Mouse (Mus musculus) right cerebral cortex, postnatal 36 days (tissue): ENCODE data around the gene Clpb.
"Not testable (repeated sequence)": the region's sequence is repeated elsewhere in the genome, so short reads cannot be mapped to it uniquely, and the experiment has no call there.

Experiments
- DNase-seq, 2 experiments: peaks; one replicate each; pipeline ENCODE4 v3.0.0; 2022; ENCODE audit warnings: low spot score in 2 of 2, mixed read lengths in 1 of 2

The Clpb gene

DNA sequence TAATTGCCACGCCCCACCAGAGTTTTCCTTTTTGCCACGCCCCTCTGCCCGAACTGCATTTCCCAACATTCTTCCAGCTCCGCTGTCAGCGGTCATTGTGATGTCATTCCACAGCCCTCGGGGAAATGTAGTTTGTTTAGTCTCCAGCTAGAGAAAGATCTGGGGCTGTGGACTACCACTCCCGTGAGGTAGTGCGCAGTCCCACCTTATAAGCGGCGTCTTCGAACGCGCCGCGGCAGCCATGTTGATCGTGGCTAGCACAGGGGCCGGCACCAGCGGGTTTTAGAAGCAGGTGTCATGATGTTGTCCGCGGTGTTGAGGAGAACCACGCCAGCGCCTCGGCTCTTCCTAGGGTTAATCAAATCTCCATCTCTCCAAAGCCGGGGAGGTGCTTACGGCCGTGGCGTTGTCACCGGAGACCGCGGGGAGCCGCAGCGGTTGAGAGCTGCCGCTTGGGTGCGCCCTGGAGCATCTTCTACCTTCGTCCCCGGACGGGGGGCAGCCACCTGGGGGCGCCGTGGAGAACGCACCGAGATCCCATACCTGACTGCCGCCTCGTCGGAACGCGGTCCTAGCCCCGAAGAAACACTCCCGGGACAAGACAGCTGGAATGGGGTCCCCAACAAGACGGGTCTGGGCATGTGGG lies at the start of gene Clpb:
Gene Clpb, plus strand, starts transcription at position 120 of the 646 bp plus-strand sequence.
- peak; percentile 93 to 97 for DNase-seq

DNA sequence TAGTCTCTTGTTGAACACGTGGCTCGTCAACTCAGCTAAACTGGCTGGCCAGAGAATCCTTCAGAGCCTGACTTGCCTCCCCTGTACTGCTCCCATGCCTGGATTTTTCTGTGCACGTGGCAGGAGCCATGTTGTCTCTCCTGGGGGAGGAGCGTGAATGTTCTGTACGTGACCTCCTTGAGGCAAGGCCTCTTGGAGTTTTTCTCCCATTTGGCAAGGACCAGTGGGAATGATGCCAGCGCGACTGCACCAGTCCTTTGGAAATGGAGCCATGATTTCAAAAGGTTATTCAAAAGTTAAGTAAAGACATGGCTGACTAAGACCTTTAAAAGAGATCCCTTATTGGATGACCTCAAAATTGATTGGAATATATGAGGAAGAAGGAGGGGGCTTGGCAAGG lies 48.0 kb upstream of the Clpb start:
- no peak for DNase-seq

DNA sequence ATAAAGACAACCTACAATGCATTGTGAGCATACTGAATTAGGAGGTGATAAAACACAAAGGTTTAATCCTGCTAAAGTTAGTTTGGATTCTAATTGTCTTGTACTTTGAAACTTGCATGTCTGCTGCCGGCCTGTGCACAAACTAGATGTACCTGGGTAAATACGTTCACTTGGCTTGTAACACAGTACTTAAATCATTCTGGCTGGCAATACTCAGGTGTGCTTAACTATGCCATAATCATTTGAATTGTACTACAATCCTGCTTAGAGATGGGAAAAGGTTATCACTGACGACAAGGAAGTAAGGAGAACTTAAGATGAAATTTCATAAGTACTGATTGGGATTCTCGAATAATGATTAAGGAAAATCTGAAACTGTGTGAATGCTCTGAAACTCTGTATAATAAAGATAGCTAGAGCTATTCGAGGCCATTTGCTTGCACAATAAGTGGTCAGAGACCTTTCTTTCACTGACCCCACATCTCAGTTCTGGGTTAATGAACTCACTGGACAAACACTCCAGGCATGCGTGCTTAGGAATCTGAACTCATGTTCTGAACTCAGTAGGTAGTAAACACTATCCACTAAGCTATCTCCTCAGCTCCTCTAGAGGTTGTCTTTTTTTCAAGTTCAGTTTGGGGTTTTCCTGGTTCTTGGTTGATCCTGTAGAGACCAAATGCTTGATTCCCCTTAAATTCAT lies 47.1 kb upstream of the Clpb start:
- DNase-seq: no peak

DNA sequence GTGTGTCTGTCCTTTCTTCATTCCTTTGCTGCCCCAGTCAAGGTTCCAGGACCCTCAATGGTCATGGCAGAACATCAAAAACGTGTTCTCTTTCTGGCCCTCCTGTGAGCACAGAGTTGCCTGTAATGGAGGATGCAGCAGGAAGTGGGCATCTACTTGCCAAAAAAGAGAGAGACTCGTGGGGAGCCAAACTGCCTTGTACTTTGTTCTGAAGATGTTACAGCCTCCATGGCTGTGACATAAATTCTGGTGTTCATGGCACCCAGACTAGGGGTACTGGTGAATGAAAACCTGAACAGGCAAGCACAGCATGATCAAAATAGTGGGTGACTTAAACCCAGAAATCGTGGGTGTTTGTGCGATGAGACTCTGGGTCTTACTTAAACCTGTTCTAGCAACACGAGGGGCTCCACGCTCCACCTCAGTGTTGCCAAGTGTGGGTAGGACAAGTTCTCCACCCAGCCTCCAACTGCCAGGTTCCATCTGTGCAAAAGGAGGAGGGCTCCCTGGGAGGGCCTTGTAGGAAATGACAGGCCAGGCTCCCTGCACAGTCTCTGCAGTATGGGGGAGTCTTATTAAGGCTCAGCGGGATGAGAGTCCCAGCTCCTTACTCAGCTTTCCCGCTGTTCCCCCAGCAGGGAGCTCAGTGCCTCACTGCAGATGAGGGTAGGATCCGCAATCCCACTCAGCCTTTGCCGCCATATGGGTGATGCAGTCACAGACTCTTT lies 45.8 kb upstream of the Clpb start:
- peak; percentile 75 to 84 for DNase-seq

DNA sequence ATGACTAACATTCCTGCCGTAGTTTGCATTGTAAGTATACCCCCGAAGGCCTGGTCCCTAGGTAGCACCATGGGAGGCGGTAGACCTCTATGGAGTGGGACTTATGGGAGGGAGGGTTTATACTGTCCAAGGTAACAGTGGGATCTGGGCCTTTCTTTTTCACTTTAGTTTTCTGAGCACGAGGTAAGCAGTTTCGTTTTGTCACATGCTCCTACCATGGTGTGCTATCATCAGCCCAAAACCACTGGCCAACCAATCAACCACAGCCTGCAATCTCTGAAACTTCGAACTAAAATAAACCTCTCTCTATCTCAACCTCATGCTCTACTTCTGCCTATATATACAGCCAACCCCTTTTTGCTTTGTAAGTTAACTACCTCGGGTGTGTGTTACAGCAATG lies 45.2 kb upstream of the Clpb start:
- DNase-seq: no peak

DNA sequence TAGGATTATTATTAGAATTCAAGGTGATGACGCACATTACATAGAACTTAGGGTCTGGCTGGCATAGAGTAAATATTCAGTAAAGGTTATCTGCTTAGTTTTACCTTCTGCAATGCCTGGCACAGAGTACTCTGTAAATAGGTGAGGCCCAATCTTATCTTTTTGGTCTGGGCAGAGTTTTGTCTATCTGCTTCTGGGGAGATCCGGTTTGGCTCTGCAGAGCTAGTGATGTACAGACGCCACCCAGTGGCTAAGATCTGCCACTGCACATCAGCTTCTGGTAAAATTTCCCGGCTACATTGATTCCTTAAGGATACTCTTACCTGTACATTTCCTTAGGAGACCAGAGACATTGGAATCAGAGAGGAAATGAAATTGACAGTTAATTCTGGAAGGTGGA lies 43.1 kb upstream of the Clpb start:
- peak; percentile 41 to 69 for DNase-seq

DNA sequence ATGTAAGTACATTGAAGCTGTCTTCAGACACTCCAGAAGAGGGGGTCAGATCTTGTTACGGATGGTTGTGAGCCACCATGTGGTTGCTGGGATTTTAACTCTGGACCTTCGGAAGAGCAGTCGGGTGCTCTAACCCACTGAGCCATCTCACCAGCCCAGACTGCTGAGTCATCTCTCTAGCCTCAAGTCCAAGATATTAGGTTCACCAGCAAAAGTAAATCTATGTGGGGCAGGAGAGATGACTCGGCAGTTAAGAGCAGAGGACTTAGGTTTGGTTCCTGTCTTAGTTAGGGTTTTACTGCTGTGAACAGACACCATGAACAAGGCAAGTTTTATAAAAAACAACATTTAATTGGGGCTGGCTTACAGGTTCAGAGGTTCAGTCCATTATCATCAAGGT lies 41.6 kb upstream of the Clpb start:
- DNase-seq: not testable (repeated sequence)

DNA sequence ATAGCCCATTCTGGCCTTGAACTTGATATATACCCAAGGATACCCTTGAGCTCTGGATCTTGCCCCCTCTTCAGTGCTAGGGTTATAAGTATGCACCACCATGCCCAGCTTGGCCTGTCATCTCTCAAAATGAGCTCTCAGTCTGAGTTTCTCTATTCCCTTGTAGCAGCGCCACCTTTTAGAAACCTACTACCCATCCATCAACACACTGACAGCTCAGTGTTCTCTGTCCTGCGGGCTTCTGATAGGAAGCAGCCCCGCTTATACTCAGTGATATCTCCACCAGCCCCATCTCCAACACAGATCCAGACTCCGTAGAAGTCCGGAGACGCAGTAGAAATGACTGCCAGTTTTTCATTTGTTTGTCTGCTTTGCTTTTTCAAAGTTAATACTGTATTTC lies 39.1 kb upstream of the Clpb start:
- no peak for DNase-seq

DNA sequence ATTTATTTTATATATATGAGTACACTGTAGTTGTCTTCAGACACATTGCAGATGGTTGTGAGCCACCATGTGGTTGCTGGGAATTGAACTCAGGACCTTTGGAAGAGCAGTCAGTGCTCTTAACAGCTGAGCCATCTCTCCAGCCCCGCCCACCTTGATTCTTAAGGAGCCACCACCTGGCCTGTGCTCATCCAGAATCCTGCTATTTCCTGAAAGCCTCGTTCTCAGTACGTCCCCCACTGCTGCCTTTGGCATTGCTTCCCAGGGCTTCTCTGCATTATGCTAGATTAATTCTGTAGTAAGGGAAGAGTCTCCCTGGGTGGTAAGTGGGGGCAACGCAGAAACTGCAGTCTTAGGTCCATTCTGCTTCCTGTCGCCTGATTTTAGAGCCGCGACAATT lies 36.3 kb upstream of the Clpb start:
- not testable (repeated sequence) for DNase-seq

DNA sequence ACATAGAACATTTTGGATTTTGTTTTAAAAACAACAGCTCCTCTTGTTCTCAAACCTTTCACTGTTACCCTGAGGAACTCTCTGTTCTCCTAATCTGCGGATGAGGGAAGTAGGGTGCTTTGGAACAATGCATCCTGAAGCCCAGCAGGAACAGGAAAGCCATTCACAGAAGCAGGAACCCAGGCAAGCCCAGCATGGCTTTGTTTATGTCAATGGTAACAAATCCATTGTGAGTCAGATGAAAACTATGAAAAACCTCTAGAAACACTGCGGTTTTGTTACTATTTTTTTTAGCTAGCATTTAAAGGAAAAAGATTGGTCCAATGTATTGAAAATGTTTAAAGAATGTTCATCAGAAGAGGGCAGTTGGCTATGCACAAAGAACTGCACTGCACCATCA lies 35.0 kb upstream of the Clpb start:
- DNase-seq: no peak

DNA sequence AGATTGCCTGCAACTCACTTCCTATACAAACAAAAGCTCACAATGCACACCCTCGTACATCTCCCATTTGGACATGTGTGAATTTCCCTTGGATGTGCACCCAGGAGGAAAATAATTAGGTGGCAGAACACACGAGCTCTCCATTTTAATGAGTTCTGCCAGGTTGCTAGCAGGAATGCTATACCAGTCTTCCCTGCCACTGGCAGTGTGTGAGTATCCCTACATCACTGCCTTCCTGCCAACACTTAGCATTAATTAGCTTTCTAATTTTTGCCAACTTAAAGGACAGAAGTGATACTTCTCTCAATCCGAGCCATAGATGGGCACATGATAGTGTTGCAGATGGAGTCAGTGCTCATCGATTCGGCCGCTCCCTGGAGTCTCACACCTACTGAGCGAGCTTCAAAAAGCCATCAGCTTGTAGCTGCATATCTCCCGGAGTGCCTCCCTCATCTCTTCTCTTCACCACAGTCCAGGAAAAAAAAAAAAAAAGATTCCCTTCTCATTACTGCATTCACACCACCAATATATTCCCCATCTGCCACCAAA lies 29.7 kb upstream of the Clpb start:
- no peak for DNase-seq

DNA sequence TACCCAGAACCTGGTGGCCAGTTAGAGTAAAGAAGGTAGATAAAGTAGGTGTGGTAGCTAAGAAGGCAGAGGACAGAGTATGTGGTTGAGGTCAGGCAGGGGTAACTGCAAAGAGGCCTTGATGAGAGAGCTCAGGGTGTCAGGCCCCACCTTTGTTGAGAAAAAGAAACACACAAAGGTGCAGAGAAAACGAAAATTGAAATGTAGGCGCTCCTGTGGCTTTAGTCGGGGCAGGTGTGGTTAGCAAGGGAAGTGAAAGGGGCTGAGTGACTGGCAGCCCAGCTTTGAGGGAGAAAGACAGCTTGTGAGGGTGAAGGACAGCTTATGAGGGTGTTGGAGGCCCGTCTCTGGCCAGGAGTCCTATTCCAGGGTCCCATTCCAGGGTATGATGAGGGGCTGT lies 28.9 kb upstream of the Clpb start:
- no peak for DNase-seq

DNA sequence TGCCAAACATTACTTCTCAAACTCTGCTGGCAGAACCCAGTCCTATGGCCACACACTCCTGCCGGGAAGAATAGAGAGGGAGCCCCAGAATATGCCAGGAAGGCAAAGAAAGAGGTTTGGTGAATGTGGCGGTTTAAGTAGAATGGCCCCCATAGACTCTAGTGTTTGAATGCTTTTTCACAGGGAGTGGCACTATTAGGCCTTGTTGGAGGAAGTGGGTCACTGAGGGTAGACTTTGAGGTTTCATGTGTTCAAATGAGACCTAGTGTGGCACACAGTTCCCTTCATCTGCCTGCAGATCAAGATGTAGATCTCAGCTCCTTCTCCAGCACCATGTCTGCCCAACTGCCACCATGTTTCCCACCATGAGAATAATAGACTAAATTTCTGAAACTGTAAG lies 27.4 kb upstream of the Clpb start:
- no peak for DNase-seq

DNA sequence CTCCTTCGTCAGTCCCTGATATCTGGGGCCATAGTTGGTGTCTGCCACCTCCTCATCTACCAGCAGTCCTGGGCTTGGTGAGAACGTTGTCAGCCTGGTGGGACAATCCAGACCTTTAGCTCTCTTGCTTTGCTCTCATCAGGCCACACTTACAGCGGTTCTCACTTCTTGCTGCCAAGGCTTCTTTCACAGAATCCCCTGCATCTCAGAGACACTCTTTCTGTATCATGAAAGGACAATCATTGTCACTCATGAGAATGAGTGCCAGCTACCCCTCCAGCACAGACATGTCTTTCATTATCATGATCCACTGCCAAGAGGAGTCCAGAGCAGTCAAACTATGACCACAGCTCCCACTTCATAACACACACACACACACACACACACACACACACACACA lies 19.6 kb upstream of the Clpb start:
- DNase-seq: no peak

DNA sequence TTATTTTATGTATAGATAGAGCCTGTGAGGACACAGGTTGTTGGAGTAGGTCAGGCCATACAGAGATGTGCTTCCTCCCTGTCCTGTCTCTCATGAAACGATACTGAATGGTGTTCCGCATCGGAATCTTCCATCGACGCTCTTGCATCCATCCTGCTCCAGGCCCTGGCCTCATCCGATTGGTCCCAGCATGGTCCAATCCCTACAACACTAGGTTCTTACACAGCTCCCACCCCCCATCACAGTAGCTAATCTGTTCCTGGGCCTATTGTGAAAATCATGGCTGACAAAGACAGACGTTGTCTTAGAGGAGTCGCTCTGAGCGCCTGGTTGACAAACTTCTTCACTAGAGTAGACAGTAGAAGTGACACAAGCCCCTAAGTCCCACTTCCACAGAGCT lies 13.7 kb upstream of the Clpb start:
- DNase-seq: no peak

DNA sequence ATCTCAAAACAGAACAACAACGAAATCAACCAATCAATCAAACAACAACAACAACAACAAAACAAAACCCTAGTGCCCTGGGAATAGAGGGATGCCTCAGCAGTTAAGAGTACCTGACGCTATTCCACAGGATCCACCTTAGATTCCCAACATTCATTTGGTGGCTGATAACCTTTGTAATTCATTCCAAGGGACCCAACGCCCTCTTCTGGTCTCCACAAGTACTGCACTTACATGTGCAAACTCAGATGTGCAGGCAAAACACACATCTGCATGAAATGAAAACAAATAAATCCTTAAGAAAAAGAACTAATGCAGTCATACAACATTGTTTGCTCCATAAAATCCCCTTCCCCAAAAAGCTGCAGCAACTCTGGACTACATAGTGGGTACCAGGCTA lies 12.9 kb upstream of the Clpb start:
- DNase-seq: no peak

DNA sequence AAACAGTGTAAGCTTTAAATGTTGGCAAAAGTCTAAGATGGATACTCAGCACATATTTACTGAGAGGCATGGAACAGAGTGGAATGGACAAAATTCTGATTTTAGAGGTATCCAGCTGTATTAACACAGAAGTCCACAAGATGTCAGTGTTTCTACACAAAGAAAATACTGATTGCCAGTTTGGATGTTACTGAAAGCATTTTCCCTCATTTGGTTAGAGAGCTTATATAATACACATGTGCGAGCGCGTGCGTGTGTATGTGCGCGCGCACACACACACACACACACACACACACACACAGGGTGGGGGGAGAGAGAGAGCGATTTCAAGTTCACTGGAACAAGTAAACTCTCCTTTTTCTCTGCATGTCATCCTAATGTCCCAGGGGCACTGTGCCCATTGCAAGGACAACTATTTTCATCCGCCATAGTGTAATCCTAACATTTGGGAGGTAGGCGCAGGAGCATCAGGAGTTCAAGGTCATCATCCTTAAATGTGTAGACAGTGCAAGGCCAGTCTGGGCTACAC lies 9.7 kb upstream of the Clpb start:
- DNase-seq: peak; percentile 40 to 50

DNA sequence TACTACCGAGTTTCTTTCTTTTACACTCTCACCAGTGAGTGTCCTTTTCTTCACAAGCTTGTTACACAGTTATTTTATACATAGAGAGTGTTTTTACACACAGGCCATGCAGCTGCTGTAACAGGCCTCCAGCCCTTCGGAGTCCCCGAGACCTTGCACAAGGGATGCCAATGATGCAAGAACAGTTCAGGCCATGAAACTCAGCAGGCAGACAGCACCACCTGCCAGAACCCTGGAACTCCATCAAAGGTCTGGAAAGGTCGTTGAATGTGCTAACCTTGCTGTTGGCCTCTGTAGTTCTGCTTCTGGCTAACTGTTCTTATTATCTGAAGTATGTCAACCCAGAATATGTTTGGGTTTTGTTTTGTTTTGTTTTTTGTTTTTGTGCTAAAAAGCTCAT lies 8.5 kb upstream of the Clpb start:
- DNase-seq: no peak

DNA sequence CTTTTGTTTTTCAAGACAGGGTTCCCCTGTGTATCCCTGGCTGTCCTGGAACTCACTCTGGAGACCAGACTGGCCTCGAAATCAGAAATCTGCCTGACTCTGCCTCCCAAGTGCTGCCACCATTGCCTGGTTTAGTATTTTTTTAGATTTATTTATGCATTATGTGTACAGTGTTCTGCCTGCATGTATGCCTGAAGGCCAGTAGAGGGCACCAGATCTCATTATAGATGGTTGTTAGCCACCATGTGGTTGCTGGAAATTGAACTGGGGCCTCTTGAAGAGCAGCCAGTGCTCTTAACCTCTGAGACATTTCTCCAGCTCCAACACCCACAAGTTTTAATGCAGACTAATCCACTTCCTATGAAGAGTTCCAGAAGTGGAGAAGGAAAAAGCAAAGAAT lies 1.4 kb upstream of the Clpb start:
- DNase-seq: no peak

DNA sequence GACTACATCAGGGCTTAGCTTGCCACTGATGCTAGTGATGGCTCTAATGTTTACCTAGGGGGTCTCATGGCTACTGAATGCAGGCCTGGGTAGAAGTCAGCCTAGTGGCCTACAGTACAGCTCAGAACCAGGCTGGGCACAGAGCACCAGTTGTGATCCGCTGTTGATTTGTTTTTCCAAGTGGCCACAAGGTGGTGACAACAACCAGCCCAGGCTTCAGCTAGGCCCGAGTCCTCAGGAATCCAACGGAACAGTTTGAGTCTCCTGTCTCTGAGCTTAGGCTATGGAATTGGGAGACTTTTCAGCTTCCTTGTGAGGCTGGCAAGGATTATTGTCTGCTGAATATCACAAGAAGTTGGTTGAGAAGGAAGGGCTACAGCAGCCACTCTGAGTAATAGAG lies 3.1 kb downstream of the Clpb start:
- peak; percentile 24 to 53 for DNase-seq

DNA sequence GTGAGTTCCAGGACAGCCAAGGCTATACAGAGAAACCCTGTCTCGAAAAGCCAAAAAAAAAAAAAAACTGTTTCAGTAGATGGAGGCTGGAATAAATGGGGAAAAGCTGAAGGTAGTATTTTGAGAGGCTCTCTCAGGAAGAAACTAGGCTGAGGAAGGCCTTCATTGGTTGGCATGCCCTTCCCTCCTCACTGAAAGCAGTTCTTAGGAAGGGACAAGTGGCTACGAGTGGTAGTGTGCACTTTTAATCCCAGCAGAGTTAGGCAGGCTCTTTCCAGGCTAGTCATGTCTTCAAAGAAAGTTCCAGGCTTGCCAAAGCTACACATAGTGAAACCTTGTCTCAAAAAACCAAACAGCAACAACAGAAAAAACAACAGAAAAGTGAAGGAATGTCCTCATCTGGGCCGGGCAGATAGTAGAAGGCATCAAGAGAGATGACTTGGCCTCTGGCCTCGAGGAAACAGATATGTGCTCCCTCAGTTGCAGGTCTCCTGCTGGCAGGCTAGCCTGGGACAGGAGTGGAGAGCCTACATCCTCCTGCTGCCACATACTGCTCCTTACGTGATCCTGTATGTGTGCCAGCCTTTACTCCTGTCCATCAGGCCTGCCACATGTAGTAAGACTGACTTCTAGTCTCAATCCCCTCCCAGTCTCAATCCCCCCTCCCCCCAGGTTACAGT lies 8.3 kb downstream of the Clpb start:
- no peak for DNase-seq

DNA sequence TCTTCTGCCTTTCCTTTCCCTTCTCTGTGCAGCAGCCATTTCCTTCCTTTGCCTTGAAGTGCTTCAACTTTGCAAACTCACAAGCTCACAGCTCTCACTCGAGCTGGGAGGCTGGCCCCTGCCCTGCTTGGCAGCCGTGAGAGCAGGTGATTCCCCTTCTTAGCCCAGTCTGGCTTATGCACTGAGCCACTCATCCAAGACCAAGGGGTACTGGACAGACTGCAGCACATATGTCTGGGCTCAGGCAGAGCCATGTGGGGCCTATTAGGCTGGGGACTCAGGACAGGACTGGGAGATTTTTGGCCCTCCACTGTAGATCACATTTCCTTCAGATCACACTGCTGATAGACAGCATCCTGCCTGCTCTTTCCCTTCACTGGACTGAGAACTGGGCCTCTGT lies 10.1 kb downstream of the Clpb start:
- no peak for DNase-seq
